Mouse (Mus musculus): ENCODE results near the gene Olfr1371. TPM values are rescaled to one million over a fixed set of nuclear protein-coding genes. Genes with fewer than 3 reads are reported as not detected.
A peak's percentile ranks its signal among the peaks of the same experiment; 100 is the strongest.
"Not testable (repeated sequence)": the region's sequence is repeated elsewhere in the genome, so short reads cannot be mapped to it uniquely, and the experiment has no call there.

The Olfr1371 gene
- polyA plus RNA-seq, 1 experiment from 2014 or later: not detected

DNA sequence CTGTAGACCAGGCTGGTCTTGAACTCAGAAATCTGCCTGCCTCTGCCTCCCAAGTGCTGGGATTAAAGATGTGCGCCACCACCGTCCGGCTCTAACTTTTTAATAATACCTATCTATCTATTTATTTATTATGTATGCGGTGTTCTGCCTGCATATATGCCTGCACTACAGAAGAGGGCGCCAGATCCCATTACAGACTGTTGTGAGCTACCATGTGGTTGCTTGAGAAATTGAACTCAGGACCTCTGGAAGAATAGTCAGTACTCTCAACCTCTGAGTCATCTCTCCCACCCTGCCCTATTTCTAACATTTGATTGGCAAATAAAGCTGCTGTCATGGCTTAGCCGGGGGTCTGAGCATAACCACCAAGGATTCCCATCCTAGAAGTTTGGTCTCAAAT lies 9.1 kb upstream of the Olfr1371 start:
- 72% methylated on average over 6 of the region's 6 CpGs for WGBS
- no peak for ATAC-seq (ENCODE audit: low FRiP score, low read depth)

DNA sequence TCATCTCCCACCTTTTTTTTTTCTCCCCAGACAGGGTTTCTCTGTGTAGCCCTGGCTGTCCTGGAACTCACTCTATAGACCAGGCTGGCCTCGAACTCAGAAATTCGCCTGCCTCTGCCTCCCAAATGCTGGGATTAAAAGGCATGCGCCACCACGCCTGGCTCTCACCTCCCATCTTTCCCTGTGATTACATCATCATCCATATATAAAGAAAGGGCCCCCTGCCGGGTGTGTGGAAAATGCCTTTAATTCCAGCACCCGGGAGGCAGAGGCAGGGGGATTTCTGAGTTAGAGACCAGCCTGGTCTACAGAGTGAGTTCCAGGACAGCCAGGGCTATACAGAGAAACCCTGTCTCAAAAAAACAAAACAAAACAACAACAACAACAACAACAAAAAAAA lies 8.1 kb upstream of the Olfr1371 start:
- not testable (repeated sequence) for H3K4me2 ChIP-seq; H3K4me1 ChIP-seq (replicated peaks); H3K36me3 ChIP-seq; H3K27ac ChIP-seq (replicated peaks); H3K27me3 ChIP-seq; H3K4me3 ChIP-seq; H3K9me3 ChIP-seq; ATAC-seq (ENCODE audit: low FRiP score, low read depth); H3K9ac ChIP-seq
- WGBS: 87% methylated on average over 6 of the region's 6 CpGs

More for the DNA sequence above, 9.1 kb upstream of the Olfr1371 start:
- Histone ChIP-seq H3K27ac (replicated peaks) (no peak overlapping the region), H3K27me3 (0 out of 2 replicates have a peak, but pooled peaks cover 4% of the 10 kb centered on the region), H3K4me2 (no peak overlapping the region), H3K36me3 (no peaks in the 10 kb centered on the region), H3K9ac (no peak overlapping the region), H3K4me3 (no peak overlapping the region), H3K4me1 (replicated peaks) (no peaks in the 10 kb centered on the region), H3K9me3 (no peaks in the 10 kb centered on the region)

DNA sequence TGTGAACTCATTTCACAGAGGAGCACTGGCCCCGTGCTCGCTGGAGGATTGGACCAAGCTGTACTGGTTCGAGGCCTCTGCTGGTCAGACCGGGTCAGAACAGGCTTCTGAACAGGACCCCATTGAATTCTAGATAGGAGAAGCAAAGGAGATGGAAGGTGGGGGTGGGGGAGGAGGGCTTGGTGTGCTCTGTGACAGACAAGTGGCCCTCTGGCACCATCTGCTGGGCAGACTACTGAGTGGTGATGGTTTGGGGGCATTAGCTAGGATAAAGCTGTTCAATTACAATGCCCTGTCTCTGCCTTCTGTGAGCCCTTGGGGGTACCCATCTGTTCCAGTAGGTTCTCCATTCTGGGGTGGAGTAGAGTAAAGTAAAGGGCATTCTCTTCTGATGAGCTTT lies 6.5 kb upstream of the Olfr1371 start:
- Histone ChIP-seq H3K9me3 (no peaks in the 10 kb centered on the region), H3K9ac (no peak overlapping the region), H3K4me3 (no peak overlapping the region), H3K4me2 (peak overlapping the region; percentile 35), H3K36me3 (no peaks in the 10 kb centered on the region), H3K4me1 (replicated peaks) (no peaks in the 10 kb centered on the region), H3K27me3 (0 out of 2 replicates have a peak, but pooled peaks cover 4% of the 10 kb centered on the region), H3K27ac (replicated peaks) (no peak overlapping the region)
- 3% methylated on average over 4 of the region's 4 CpGs for WGBS
- peak; percentile 61; the same call in 1 of the 2 replicates for ATAC-seq (ENCODE audit: low FRiP score, low read depth)

DNA sequence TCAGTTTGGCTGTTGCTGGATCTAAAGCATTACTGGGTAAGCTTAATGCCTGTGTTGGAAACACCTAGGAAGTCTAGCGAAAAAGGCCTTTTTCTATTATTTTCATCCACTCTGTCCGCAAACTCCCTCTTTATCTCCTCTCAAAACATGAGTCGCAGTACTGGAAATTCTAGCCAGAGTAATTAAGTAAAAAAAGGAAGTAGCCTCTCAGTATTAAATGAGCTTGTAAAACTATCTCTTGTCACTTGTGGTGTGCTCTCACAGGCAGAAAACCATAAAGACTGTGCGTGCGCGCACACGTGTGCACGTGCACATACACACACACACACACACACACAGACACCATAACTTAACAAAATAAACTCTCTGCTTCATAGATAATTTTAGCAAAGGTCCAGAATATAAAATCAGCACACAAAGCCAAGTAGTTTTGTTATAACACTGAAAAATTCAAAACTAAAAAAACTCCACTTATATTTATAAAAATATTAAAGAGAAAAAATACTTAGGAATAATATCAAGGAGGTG lies 17.2 kb downstream of the Olfr1371 start:
- H3K4me2 ChIP-seq; H3K9ac ChIP-seq; H3K27me3 ChIP-seq; H3K27ac ChIP-seq (replicated peaks); H3K4me3 ChIP-seq; ATAC-seq (ENCODE audit: low FRiP score, low read depth); H3K9me3 ChIP-seq; H3K4me1 ChIP-seq (replicated peaks); H3K36me3 ChIP-seq: not testable (repeated sequence)
- WGBS: 95% methylated on average over 8 of the region's 8 CpGs

DNA sequence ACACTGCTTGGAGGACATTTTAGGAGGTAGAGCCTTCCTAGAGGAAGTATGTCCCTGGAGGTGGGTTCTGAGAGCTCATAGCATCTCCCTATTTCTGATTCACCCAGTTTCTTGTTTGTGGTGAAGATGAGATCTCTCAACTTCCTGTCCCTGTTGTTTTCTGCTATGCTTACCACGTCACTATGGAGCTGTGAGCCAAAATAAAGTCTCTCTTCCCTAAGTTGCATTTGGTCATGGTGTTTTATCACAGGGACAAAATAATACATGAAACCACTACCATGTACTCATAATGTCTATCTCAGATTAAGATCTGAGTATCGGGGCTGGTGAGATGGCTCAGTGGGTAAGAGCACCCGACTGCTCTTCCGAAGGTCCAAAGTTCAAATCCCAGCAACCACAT lies 33.1 kb downstream of the Olfr1371 start:
- H3K9me3 ChIP-seq; ATAC-seq (ENCODE audit: low FRiP score, low read depth); H3K4me1 ChIP-seq (replicated peaks); H3K27me3 ChIP-seq; H3K36me3 ChIP-seq; H3K9ac ChIP-seq; H3K4me2 ChIP-seq; H3K27ac ChIP-seq (replicated peaks); H3K4me3 ChIP-seq: not testable (repeated sequence)
- 93% methylated on average over 4 of the region's 4 CpGs for WGBS

DNA sequence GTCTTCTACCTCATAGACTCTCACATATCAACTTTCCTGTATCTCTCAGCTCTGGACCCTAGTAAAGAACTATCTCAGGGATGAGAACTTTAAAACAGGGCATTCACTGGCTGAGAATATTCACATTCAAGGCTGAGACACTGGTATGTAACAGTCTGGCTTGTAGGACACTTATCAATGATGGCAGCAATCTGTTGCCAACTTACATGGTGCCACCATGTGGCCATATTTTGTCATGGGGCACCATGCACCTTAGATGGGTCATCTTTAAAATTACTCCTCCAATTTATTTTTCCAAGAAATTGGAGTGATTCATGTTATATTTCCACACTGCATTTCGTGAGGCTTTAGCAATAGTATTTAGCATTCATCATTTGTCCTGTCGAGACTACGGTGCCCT lies 33.9 kb downstream of the Olfr1371 start:
- not testable (repeated sequence) for H3K9me3 ChIP-seq; H3K36me3 ChIP-seq; H3K4me2 ChIP-seq; ATAC-seq (ENCODE audit: low FRiP score, low read depth); H3K27ac ChIP-seq (replicated peaks); H3K4me1 ChIP-seq (replicated peaks); H3K9ac ChIP-seq; H3K27me3 ChIP-seq; H3K4me3 ChIP-seq
- 82% methylated on average over 2 of the region's 3 CpGs for WGBS

DNA sequence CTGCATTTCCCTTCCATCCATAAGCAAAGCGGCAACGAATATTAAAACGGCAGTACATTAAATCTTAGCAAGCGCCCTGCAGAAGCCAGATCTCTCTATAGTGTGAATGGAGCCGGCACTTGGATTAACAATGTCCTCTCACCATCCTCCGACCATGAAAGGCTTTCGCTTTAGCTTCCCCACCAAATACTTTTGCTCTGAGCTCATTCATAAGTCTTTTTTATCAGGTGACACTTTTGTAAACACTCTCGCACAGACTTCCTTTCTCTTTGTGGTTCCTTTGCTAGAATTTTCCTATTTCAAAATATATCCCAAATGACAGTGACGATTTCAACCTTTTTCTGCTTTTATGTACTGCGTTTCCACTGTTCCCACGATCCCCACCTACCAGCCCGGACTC lies 45.3 kb downstream of the Olfr1371 start:
- no peaks in the 10 kb centered on the region for H3K9me3 ChIP-seq

DNA sequence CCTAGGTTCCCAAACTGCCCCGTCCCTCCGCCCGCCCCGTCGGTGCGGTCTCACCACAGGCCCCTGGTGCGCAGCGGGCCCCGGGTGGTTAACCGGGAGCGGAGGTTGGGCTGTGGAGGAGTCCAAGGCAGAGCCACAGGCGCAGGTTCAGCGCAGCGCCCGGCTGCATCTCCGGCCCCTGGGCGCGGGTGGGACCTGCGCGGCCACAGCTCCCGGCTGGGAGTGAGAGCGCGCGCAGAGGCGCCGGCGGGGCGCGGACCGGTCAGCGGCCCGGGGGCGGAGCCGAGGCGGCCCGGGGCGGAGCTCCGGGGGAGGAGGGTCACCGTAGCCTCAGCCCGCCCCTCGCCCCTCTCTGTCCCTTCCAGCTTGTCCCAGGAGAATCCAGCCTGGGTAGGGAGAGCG lies 45.9 kb downstream of the Olfr1371 start:
- peaks cover 28% of the 10 kb centered on the region for H3K27me3 ChIP-seq
- H3K9ac ChIP-seq: peak overlapping the region; percentile 18; the same call in 1 of the 2 replicates

More for the DNA sequence above, 45.3 kb downstream of the Olfr1371 start:
- Histone ChIP-seq H3K27ac (replicated peaks) (no peak overlapping the region), H3K9ac (peak overlapping the region; percentile 18), H3K4me1 (replicated peaks) (peaks cover 15% of the 10 kb centered on the region), H3K36me3 (no peaks in the 10 kb centered on the region), H3K4me2 (peak overlapping the region; percentile 75), H3K4me3 (peak overlapping the region; percentile 40), H3K27me3 (peaks cover 28% of the 10 kb centered on the region)
- WGBS: 24% methylated on average over 12 of the region's 12 CpGs
- ATAC-seq (ENCODE audit: low FRiP score, low read depth): no peak

DNA sequence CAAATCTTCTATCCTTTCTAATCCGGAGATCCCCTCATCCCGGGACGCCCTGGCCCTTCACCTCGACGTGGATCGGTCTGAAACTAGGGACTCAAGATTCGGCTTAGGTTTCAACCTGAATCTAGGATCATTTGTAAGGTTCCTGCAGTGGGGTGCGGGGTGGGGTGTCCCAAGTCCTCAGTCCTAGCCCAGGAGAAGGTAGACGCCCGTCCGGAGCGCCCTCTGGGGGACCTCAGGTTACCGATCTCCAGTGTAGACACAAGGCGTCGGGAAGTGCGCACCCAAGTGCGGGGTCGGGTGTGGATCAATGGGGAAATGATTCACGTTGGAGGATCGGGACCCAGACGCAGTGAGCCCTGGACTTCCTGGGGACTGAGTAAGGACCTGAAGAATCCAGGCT lies 46.7 kb downstream of the Olfr1371 start:
- H3K36me3 ChIP-seq: no peaks in the 10 kb centered on the region
- WGBS: under 1% methylated on average over 21 of the region's 21 CpGs
- H3K4me1 ChIP-seq (replicated peaks): peaks cover 15% of the 10 kb centered on the region
- H3K27me3 ChIP-seq: peaks cover 28% of the 10 kb centered on the region
- H3K27ac ChIP-seq (replicated peaks): no peak overlapping the region
- no peak overlapping the region for H3K9ac ChIP-seq
- no peaks in the 10 kb centered on the region for H3K9me3 ChIP-seq
- ATAC-seq (ENCODE audit: low FRiP score, low read depth): no peak
- 0 out of 2 replicates have a peak overlapping the region, but pooled peaks have one; percentile 5 for H3K4me2 ChIP-seq
- peak overlapping the region; percentile 4; the same call in 1 of the 2 replicates for H3K4me3 ChIP-seq

More for the DNA sequence above, 45.9 kb downstream of the Olfr1371 start:
- Histone ChIP-seq H3K4me2 (peak overlapping the region; percentile 75), H3K4me1 (replicated peaks) (peaks cover 15% of the 10 kb centered on the region), H3K4me3 (peak overlapping the region; percentile 40)
- H3K27ac ChIP-seq (replicated peaks); H3K9me3 ChIP-seq; H3K36me3 ChIP-seq: not testable (repeated sequence)
- WGBS: under 1% methylated on average over 18 of the region's 42 CpGs
- ATAC-seq (ENCODE audit: low FRiP score, low read depth): peak; percentile 75; the same call in 1 of the 2 replicates

DNA sequence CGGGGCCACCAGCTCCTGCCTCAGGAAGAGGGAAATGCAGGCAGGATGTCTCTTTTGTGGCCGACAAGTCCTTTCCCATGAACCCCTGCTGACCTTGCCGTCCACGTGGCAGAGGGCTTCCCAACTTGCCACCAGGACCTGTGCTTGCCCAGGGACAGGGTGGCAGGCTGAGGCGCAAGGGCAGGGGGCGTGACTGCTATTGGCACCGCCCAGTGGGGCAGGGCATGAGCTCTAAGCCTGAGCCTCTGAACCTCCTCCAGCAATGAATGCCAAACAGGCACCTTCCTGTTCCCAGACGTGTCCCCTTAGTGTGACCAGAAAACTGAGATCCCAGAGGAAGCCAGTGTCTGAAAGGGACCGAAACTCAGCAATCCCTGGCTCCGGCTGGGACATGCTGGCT lies 49.9 kb downstream of the Olfr1371 start:
- WGBS: 37% methylated on average over 10 of the region's 10 CpGs
- H3K9me3 ChIP-seq: no peaks in the 10 kb centered on the region

More for the DNA sequence above, 49.9 kb downstream of the Olfr1371 start:
- Histone ChIP-seq H3K4me3 (no peak overlapping the region), H3K36me3 (no peaks in the 10 kb centered on the region), H3K27ac (replicated peaks) (no peak overlapping the region), H3K27me3 (peaks cover 16% of the 10 kb centered on the region; the same call in 1 of the 2 replicates), H3K4me2 (no peak overlapping the region), H3K9ac (no peak overlapping the region), H3K4me1 (replicated peaks) (peaks cover 15% of the 10 kb centered on the region)
- no peak for ATAC-seq (ENCODE audit: low FRiP score, low read depth)

Other genes with a start within 250 kb of the Olfr1371 start
- gene Cdkn2aipnl, start 246.3 kb downstream of the Olfr1371 start, polyA plus RNA-seq (2015; fragmentation: Nextera tagmentation; extraction: Ambion mirVana): 110 and 122 TPM in 2 replicates
- gene Ube2b, start 213.2 kb downstream of the Olfr1371 start, polyA plus RNA-seq (2015; fragmentation: Nextera tagmentation; extraction: Ambion mirVana): 215 and 236 TPM in 2 replicates
- 25.5 and 26.0 TPM in 2 replicates for gene Cdkl3, start 209.8 kb downstream of the Olfr1371 start, polyA plus RNA-seq (2015; fragmentation: Nextera tagmentation; extraction: Ambion mirVana)
- gene Ppp2ca, start 115.3 kb downstream of the Olfr1371 start, polyA plus RNA-seq (2015; fragmentation: Nextera tagmentation; extraction: Ambion mirVana): 126 and 131 TPM in 2 replicates
- gene Olfr1373, start 68.5 kb downstream of the Olfr1371 start, polyA plus RNA-seq (2015; fragmentation: Nextera tagmentation; extraction: Ambion mirVana): not detected in 2 replicates
- 975 and 989 TPM in 2 replicates for gene Skp1a, start 18.0 kb upstream of the Olfr1371 start, polyA plus RNA-seq (2015; fragmentation: Nextera tagmentation; extraction: Ambion mirVana)
- gene Tcf7, start 69.0 kb upstream of the Olfr1371 start, polyA plus RNA-seq (2015; fragmentation: Nextera tagmentation; extraction: Ambion mirVana): 5.2 and 5.8 TPM in 2 replicates
- gene Vdac1, start 146.9 kb upstream of the Olfr1371 start, polyA plus RNA-seq (2015; fragmentation: Nextera tagmentation; extraction: Ambion mirVana): 368 and 369 TPM in 2 replicates
- gene 9530068E07Rik, start 182.4 kb upstream of the Olfr1371 start, polyA plus RNA-seq (2015; fragmentation: Nextera tagmentation; extraction: Ambion mirVana): 129 and 136 TPM in 2 replicates